Mouse (Mus musculus) liver, postnatal 0 days (tissue): ENCODE measurements around the gene Mob1a. TPM values are rescaled to one million over a fixed set of nuclear protein-coding genes. Genes with fewer than 3 reads are reported as not detected.

Source experiments
- ATAC-seq: fragments of 200-750 bp; cut with Nextera tagmentation; 2 replicates; pipeline ENCODE4 v1.8.0; 2017; ENCODE audit warnings: mild to moderate bottlenecking, moderate library complexity
- DNase-seq: peaks from one replicate; pipeline ENCODE4 v3.0.0-alpha.2; 2016
- H3K27ac ChIP-seq: fragments of 300-500 bp; sonication (generic); 2 replicates; pipeline ENCODE4 v1.5.1; 2014; ENCODE audit warnings: antibody characterized with exemption, moderate library complexity, mild to moderate bottlenecking, low read depth
- H3K27me3 ChIP-seq: fragments of 300-500 bp; sonication (generic); 2 replicates; pipeline ENCODE4 v1.6.1; 2014; ENCODE audit warnings: low read length, control low read depth, mixed read lengths; ENCODE audit not compliant: insufficient read depth
- H3K36me3 ChIP-seq: fragments of 300-500 bp; sonication (generic); replicated peaks from 2 replicates; pipeline ENCODE4 v1.6.1; 2014; ENCODE audit warnings: mild to moderate bottlenecking, control low read depth, low read length, moderate library complexity, mixed read lengths; ENCODE audit not compliant: insufficient read depth
- H3K4me1 ChIP-seq: fragments of 300-500 bp; sonication (generic); 2 replicates; pipeline ENCODE4 v1.6.1; 2014; ENCODE audit warnings: antibody characterized with exemption, mild to moderate bottlenecking, control low read depth; ENCODE audit not compliant: insufficient read depth
- H3K4me2 ChIP-seq: fragments of 300-500 bp; sonication (generic); 2 replicates; pipeline ENCODE4 v1.6.1; 2014; ENCODE audit warnings: low read depth, mild to moderate bottlenecking, low read length, moderate library complexity, mixed read lengths
- H3K4me3 ChIP-seq: fragments of 300-500 bp; sonication (generic); 2 replicates; pipeline ENCODE4 v1.5.1; 2014; ENCODE audit warnings: low read depth, low read length
- H3K9ac ChIP-seq: fragments of 300-500 bp; sonication (generic); replicated peaks from 2 replicates; pipeline ENCODE4 v1.6.1; 2014; ENCODE audit warnings: mild to moderate bottlenecking, moderate library complexity
- H3K9me3 ChIP-seq: fragments of 300-500 bp; sonication (generic); 2 replicates; pipeline ENCODE4 v1.6.1; 2016; ENCODE audit warnings: mild to moderate bottlenecking, control low read depth, low read length, mixed read lengths
- CTCF ChIP-seq: sonication (generic); IDR thresholded peaks from 2 replicates; pipeline ENCODE4 v1.5.1; 2016; ENCODE audit warnings: antibody characterized with exemption, low read depth
- EP300 ChIP-seq: IDR thresholded peaks from 2 replicates; pipeline ENCODE4 v1.6.1; 2016; ENCODE audit warnings: antibody characterized with exemption, low read depth, mild to moderate bottlenecking
- WGBS: fragments of 180-500 bp; shearing (Covaris S2); extraction: QIAGEN DNeasy Blood & Tissue Kit; methylation state at CpG from one replicate; pipeline ENCODE4 v1.1.7; 2014; ENCODE audit not compliant: insufficient replicate concordance; 5-methylcytosine and 5-hydroxymethylcytosine counted together
- polyA plus RNA-seq: library from polyadenylated mRNA; unstranded; fragments of >200 nt; fragmentation: Nextera tagmentation; extraction: Ambion mirVana; gene quantifications from 2 replicates; pipeline ENCODE4 v1.2.1, GENCODE M21; 2015

Gene Mob1a
- polyA plus RNA-seq, 1 experiment from 2014 or later, result 20.9 TPM

GRCm38 (mm10) chr6:83370316-83370965 lies 44.6 kb downstream of the Mob1a start:
- Histone ChIP-seq H3K27me3 (no peaks in the 10 kb centered on the region), H3K36me3 (peaks cover 86% of the 10 kb centered on the region), H3K9ac (no peak overlapping the region), H3K4me2 (no peak overlapping the region), H3K27ac (no peak overlapping the region), H3K4me3 (no peak overlapping the region), H3K9me3 (no peaks in the 10 kb centered on the region), H3K4me1 (no peaks in the 10 kb centered on the region)
- ATAC-seq (no peak), DNase-seq (no peak)
- TF ChIP-seq EP300, result no peak
- no peak for TF ChIP-seq CTCF
- WGBS, result 88% methylated on average over 21 of the region's 21 CpGs

DNA sequence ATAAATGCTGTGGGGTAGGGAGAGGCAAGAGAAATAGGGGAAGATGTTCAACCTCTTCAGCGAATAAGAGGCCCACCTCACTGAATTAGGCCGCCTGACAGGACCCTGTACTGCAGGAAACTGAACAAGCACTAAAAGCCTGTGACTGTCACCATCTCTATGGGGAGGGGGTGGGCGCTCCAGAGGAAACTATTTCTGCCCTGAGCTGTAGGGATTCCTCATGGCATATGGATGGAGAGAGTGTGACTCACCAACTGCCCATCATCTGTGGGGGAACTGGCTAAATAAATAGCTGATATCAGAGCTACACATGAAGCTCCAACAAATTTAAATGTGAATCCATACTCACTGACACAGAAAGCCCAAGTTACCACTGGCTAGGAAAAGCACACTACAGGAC lies 45.5 kb downstream of the Mob1a start:
- ATAC-seq (no peak), DNase-seq (no peak)
- Histone ChIP-seq H3K36me3 (peaks cover 91% of the 10 kb centered on the region), H3K4me1 (no peaks in the 10 kb centered on the region), H3K4me2 (no peak overlapping the region), H3K9me3 (no peaks in the 10 kb centered on the region), H3K27ac (no peak overlapping the region), H3K9ac (no peak overlapping the region), H3K4me3 (no peak overlapping the region), H3K27me3 (no peaks in the 10 kb centered on the region)
- no peak for TF ChIP-seq EP300
- TF ChIP-seq CTCF, result no peak
- 75% methylated on average over 3 of the region's 3 CpGs for WGBS

DNA sequence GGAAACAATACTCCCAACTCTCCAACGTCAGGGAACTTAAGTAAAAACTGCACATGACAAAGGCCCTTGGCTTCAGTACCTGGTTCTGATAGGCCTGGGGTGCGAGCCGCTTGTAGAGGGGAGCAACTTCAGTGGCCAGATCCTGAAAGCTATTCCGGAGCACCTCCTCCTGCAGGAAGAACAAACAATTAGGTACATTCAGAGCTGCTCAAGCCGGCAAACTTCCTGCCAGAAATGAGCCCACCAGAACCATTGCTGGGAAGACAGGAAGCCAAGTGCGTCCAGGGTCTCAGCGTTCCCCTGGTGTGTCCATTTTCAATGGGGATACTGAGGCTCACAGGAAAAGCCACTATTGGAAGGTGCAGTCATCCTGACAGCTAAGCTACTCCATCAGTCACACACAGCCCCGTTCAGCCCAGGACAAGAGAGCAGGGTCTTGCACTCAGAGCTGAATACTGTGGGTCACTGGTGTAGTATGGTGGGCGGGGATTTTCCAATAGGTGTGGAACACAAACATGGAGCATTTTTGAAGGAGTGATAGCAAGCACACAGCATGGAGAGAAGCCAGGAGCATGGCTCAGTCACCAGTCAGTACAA lies 48.0 kb downstream of the Mob1a start:
- DNase-seq (no peak), ATAC-seq (no peak)
- no peaks in the 10 kb centered on the region for H3K27me3 ChIP-seq
- no peaks in the 10 kb centered on the region for H3K9me3 ChIP-seq
- peaks cover 89% of the 10 kb centered on the region for H3K36me3 ChIP-seq
- no peak overlapping the region for H3K27ac ChIP-seq
- H3K4me1 ChIP-seq, result no peaks in the 10 kb centered on the region
- H3K4me2 ChIP-seq, result no peak overlapping the region
- no peak overlapping the region for H3K9ac ChIP-seq
- no peak for TF ChIP-seq CTCF
- no peak for TF ChIP-seq EP300
- WGBS, result 73% methylated on average over 9 of the region's 9 CpGs
- no peak overlapping the region for H3K4me3 ChIP-seq

DNA sequence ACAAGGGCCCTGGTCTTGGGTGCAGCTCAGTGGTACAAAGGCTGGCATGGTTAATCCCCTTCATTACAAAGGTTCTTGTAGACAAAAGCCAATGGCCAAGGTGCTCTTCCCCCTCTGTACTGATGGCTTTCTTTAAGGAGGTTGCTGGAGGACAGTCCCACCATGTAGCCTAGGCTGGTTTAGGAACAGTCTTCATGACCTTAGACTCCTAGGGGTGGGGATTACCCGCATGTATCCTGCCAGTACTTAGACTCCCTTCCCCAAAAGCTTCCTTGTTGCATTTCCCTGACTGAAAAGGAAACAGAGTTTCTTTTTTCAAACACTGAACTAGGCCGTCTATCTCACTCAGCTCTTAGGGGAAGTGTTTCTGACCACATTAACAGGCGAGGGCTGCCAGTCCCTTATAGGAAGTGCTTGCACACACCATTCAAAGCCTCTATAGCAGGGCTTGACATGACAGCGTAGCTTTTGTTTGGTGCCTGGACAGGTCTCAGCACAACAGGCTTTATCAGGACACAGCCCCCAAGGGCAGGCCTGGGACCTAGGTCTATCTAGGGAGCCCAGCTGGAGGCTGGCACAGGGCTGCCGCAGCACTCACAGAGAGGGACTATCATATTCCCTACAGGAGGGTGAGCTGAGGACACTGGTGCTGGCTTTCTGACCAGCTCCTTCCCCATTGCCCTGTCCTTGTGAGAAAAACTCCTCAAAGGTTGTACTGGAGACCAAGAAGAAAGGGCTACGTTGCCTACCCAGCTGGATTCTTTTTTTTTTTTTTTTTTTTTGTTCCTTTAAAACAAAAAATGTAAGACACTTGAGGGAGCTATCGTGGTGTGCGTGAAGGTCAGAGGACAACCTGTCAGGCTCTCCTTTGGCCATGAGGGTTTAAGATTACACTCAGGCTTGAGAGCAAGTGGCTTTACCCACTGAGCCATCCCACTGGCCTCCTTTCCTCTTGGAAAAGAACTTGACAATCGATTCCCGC lies 56.0 kb downstream of the Mob1a start:
- ATAC-seq (peak; percentile 99), DNase-seq (peak; percentile 64)
- Histone ChIP-seq H3K9me3 (no peaks in the 10 kb centered on the region), H3K4me3 (no peak overlapping the region), H3K4me1 (peaks cover 8% of the 10 kb centered on the region; the same call in 1 of the 2 replicates), H3K4me2 (peak overlapping the region; percentile 4), H3K27ac (peak overlapping the region; percentile 64), H3K27me3 (no peaks in the 10 kb centered on the region), H3K36me3 (peaks cover 66% of the 10 kb centered on the region), H3K9ac (no peak overlapping the region)
- 54% methylated on average over 10 of the region's 10 CpGs for WGBS
- TF ChIP-seq CTCF (no peak), EP300 (peak; percentile 91)

DNA sequence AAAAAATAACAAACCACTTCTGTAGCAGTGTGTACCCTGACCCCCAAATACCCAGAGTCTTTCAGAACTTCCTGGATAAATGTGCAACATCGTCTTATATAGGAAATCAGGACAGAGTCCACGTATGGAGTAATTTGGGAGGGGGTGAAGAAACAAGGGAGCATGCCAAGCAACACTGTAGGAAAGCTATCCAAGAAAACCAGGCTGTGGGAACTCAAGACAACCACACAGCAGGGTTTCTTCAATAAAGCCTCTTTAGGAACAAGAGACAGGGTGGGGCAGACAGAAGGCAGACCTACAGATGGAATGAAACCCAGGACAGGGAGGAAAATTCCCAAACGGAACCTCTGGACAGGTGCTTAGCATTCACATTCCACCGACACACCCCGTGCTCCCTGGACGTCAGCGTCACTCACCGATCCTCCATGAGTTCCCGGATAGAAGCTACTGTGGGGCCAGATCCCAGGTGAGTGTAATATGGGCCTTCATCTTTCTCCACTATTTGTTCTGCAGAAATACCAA lies 59.8 kb downstream of the Mob1a start:
- H3K4me2 ChIP-seq, result no peak overlapping the region
- ATAC-seq (no peak), DNase-seq (no peak)
- no peak overlapping the region for H3K9ac ChIP-seq
- H3K4me1 ChIP-seq, result peaks cover 8% of the 10 kb centered on the region; the same call in 1 of the 2 replicates
- H3K4me3 ChIP-seq, result no peak overlapping the region
- H3K27ac ChIP-seq, result no peak overlapping the region
- WGBS, result 88% methylated on average over 9 of the region's 9 CpGs
- H3K36me3 ChIP-seq, result peaks cover 47% of the 10 kb centered on the region
- TF ChIP-seq EP300 (no peak), CTCF (no peak)
- no peaks in the 10 kb centered on the region for H3K27me3 ChIP-seq
- no peaks in the 10 kb centered on the region for H3K9me3 ChIP-seq

DNA sequence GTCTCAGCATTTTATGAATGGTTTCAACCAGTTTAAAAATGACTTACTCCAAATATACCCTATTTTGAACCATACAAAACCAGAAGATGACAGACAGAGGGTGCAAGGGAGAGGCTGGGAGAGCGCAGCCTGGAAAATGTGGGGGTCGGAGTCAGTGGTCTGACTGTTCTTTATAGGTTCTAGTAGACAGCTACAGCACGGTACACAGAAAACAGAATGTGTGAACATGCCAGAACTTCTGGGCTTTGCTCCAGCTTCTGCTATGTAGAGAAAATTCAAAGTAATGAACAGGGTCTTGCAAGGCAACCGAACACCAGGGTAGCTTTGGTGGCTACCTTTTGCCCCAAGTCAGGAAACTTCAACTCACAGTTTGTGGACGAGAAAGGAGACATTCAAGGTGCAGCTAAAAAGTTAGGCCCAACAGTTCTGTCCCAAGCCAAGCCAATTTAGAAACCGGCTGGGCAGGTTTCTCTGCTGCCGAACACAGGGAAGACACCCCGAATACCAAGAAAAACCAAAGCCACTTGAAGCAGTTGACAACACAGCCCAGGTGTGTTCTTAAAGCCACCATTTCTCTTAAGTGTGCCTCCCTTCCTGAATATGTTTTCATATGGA lies 66.5 kb downstream of the Mob1a start:
- H3K4me3 ChIP-seq, result no peak overlapping the region
- H3K9ac ChIP-seq, result no peak overlapping the region
- no peaks in the 10 kb centered on the region for H3K4me1 ChIP-seq
- H3K27me3 ChIP-seq, result no peaks in the 10 kb centered on the region
- no peak overlapping the region for H3K4me2 ChIP-seq
- TF ChIP-seq CTCF (no peak), EP300 (no peak)
- WGBS, result 89% methylated on average over 8 of the region's 8 CpGs
- DNase-seq (no peak), ATAC-seq (no peak)
- no peak overlapping the region for H3K27ac ChIP-seq
- H3K9me3 ChIP-seq, result no peaks in the 10 kb centered on the region
- H3K36me3 ChIP-seq, result peaks cover 40% of the 10 kb centered on the region

Other genes starting within 250 kb of the Mob1a start
- 11.6 and 11.7 TPM in 2 replicates for gene Pcgf1, start 248.1 kb upstream of the Mob1a start, polyA plus RNA-seq
- gene Lbx2, start 239.6 kb upstream of the Mob1a start, polyA plus RNA-seq, result 0.40 and 0.51 TPM in 2 replicates
- 0.54 and 0.71 TPM in 2 replicates for gene Ccdc142, start 224.4 kb upstream of the Mob1a start, polyA plus RNA-seq
- 0.85 and 0.92 TPM in 2 replicates for gene Gm42688, start 224.4 kb upstream of the Mob1a start, polyA plus RNA-seq
- 88.3 and 90.2 TPM in 2 replicates for gene Mrpl53, start 217.0 kb upstream of the Mob1a start, polyA plus RNA-seq
- gene Mogs, start 210.5 kb upstream of the Mob1a start, polyA plus RNA-seq, result 21.4 and 21.5 TPM in 2 replicates
- 21.0 and 22.0 TPM in 2 replicates for gene Wbp1, start 204.5 kb upstream of the Mob1a start, polyA plus RNA-seq
- 5.1 and 5.7 TPM in 2 replicates for gene Ino80b, start 200.6 kb upstream of the Mob1a start, polyA plus RNA-seq
- 7.0 and 7.1 TPM in 2 replicates for gene Rtkn, start 190.6 kb upstream of the Mob1a start, polyA plus RNA-seq
- 0.17 and 0.20 TPM in 2 replicates for gene Wdr54, start 169.6 kb upstream of the Mob1a start, polyA plus RNA-seq
- gene 1700003E16Rik, start 169.6 kb upstream of the Mob1a start, polyA plus RNA-seq, result 0.25 and 0.27 TPM in 2 replicates
- 13.2 and 14.7 TPM in 2 replicates for gene Dctn1, start 160.1 kb upstream of the Mob1a start, polyA plus RNA-seq
- gene Slc4a5, start 106.2 kb upstream of the Mob1a start, polyA plus RNA-seq, result 0.04 and 0.05 TPM in 2 replicates
- gene Mthfd2, start 108 bp upstream of the Mob1a start, polyA plus RNA-seq, result 16.6 and 20.9 TPM in 2 replicates
- gene Bola3, start 23.1 kb downstream of the Mob1a start, polyA plus RNA-seq, result 277 and 286 TPM in 2 replicates
- 7.9 and 8.5 TPM in 2 replicates for gene Tet3, start 133.1 kb downstream of the Mob1a start, polyA plus RNA-seq
- gene Dguok, start 181.0 kb downstream of the Mob1a start, polyA plus RNA-seq, result 24.7 and 25.8 TPM in 2 replicates
- 2.1 and 2.6 TPM in 2 replicates for gene Actg2, start 210.2 kb downstream of the Mob1a start, polyA plus RNA-seq
- gene Stambp, start 246.7 kb downstream of the Mob1a start, polyA plus RNA-seq, result 8.6 and 9.1 TPM in 2 replicates